Mouse (Mus musculus): ENCODE measurements around the gene Smtn. TPM values are rescaled to one million over a fixed set of nuclear protein-coding genes. Genes with fewer than 3 reads are reported as not detected.

Gene Smtn
- total RNA-seq (2015) (11.7 and 12.5 TPM in 2 replicates), total RNA-seq (2017) (7.1 and 8.9 TPM in 2 replicates)

DNA sequence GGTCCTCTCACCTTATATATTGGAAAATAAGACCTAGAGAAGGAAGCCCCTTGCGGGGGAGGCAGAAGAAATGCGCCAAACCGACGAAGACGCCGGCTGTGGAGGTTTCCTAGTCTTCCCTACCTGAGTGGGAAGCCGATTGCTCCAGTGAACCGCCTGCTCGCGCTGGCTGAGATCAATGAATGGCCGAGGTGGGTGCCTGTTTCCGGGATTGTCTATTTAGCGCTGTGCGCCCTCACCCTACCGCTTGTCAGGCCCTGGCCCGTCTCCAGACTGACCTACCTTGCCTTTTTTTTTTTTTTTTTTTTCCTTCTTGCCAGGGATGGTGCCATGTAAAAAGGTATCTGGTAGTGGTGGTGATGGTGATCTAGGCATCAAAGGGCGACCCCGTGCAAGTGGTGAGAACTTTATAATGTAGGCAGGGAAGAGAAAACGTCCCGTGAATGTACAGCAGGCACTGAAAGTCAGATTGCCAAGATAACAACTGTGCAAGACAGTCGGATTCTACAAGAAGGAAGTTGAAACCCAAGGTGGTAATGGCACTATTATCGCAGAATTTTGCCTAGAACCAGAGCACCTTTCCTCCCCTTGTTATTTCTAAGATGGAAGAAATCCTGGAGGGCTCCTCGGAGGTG, at the start of gene Smtn:
Gene Smtn (minus strand): TSS at position 162 of the 635 bp plus-strand sequence.
- no peak for ATAC-seq (replicated peaks; ENCODE audit: poor library complexity)

DNA sequence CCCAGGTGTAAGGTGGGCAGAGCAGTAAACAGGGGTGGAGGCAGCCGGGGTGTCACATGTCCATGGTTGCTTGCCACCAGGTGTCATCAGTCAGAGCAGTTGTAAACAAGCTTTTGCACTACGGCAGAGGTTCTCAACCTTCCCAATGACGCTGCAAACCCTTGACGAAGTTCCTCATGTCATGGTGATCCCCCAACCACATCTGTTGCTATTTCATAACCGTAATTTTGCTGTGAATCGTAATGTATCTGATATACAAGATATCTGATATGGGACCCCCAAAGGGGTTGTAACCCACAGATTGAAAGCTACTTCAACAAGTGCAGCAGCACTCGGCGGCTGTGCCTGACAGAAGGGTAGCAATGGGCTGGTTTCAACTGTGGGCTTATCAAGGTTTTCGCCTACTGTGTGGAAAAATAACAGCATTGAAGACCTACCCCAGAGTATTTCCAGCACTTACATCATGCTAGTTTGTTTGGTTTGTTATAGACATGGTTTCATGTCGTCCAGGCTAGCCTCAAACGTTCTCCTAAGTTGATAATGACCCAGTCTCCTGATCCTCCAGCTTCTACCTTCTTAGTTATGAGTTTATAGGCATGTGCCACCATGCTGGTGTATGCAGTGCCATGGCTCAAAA, 47.7 kb upstream of the Smtn start:
- ATAC-seq (replicated peaks; ENCODE audit: poor library complexity): no peak; the same call in 1 of the 2 replicates

DNA sequence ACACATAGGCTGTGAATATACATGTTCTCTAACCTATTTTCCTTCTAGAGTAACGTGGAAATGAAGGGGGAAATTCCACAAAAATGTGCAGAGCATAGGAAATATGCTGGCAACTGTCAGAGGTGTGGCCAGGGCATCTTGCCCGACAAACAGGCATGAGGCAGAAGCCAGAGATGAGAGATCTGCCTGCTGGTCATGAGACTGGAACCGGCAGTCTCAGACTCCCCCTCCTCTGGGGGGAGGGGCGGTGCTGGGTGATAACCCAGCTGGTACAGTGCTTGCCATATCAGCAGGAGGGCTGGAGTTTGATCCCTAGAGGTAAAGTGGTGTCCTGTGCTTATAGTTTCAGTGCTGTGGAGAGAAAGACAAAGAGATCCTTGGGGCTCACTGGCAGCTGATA, 46.9 kb upstream of the Smtn start:
- ATAC-seq (replicated peaks; ENCODE audit: poor library complexity): 0 out of 2 replicates have a peak, but pooled peaks have one; percentile 9

DNA sequence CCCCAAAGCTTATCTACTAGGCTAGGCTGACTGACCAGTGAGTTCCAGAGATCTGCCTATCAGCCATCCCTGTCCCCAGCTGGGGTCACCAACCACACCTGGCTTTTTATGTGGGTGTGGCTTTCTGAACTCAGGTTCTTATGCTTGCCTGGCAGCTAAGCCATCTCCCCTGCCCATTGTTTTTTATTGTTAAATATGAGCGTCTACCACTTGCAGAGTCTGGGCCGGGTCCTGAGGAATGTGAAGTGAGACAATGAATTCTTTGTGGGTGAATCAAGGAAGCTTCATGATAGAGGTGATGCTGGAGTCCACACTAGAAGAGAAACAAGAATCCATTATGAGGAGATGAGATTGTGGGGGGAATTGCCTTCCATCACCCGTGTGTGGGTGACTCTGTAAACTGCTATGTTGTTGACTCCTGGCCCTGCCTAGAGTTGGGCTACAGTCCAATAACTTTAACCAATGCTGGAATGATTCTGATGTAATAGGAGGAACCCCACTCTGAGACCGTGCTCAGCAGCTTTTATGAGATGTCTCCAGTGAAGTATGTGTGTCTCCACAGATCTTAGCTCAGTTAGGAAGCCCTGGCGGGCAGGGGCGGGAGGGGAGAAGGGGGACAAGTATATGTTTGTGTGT, 45.7 kb upstream of the Smtn start:
- no peak for ATAC-seq (replicated peaks; ENCODE audit: poor library complexity)

DNA sequence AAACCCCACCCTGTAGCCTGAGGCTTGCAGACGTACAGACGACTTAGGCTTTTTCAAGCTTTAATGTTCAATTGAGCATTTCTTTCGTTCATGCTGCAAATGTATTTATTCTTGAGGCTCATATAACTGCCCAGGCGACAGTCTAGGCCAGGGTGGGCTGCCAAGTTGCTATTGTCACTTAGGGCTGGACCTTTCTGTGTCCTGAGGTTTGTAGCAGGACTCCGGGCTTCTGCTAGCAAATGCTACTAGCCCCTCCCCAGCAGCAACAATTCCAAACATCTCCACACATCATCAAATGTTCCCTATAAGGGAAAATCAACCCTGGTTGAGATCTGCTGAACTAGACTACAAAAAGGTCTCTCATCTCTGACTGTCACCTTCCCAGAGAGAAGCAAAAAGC, 42.7 kb upstream of the Smtn start:
- no peak for ATAC-seq (replicated peaks; ENCODE audit: poor library complexity)

DNA sequence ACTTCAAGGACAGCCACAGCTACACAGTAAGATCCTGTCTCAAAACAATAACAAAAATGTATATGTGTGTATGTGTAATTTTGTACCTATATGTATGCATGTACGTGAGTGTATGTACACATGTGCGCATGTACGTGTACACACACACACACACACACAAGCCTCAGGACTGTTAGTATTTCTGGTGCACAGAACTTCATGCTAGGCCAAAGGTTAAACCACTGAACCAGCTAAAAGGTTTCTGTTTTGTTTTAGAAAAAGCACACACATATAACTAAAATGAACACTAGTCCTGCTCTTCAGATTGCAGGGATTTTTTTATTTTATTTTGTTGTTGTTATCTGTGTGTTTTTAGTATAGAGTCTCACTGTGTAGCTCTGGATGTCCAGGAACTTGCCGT, 41.5 kb upstream of the Smtn start:
- ATAC-seq (replicated peaks; ENCODE audit: poor library complexity): no peak

DNA sequence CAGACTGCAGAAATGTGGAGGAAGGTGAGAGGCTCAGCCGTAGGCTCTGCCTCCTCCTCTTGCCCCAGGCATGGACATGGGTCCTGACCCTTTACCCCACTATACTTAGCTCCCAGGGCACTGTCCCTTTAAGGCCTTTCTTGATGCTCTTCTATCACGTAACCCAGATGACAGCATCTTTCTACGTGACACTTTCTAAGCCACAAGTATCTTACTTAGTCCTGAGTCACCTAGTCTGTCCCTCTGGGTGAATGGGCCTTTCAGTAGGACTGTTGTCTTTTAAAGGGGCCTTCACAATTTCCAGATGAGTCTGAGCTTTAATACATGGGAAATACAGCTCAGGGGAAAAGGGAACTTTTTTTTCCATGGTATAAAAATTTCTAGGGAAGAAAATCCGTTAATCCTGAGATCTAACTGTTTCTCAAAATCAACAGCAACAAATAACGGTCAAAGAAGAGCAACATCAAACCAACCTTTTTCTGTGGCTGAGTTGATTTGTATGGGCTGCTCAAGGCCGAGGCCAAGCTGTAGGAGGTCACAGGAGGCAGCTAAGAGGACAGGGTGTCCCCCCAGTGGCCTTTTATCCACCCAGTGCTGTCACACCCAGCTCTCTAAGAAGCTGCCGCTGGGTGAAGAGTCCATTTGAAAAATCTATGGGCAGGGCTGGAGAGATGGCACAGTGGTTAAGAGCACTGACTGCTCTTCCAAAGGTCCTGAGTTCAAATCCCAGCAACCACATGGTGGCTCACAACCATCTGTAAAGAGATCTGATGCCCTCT, 40.1 kb upstream of the Smtn start:
- no peak for ATAC-seq (replicated peaks; ENCODE audit: poor library complexity)

DNA sequence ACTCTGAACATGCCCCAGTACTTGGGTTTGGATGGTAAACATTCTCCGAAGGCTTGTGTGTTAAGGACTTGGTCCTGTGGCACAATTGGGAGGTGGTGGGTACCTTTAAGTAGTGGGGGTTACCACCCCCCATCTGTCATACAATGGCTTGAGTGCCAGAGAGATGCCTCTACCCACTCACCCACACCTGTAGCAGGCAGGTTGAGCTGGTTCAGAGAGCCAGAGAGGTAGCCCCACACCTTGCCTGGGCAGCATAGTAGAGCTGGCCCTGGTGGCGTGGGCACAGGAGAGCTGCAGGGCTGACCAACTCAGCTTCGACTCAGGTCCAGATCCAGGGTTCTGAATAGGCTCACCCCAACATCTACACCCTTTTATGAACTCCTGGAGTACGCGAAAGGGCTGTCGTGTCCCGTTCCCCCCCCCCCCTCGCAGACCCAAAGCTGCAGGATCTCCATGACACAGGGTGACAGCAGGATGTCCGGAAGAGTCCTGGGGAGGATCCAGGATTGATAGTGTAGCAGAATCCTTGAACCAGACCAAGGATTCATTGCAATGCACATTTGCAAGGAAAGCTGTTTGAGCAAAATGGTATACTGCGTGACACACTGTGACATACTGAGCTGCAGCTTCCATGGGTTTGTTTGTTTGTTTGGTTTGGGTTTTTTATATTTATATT, 37.8 kb upstream of the Smtn start:
- no peak for ATAC-seq (replicated peaks; ENCODE audit: poor library complexity)

DNA sequence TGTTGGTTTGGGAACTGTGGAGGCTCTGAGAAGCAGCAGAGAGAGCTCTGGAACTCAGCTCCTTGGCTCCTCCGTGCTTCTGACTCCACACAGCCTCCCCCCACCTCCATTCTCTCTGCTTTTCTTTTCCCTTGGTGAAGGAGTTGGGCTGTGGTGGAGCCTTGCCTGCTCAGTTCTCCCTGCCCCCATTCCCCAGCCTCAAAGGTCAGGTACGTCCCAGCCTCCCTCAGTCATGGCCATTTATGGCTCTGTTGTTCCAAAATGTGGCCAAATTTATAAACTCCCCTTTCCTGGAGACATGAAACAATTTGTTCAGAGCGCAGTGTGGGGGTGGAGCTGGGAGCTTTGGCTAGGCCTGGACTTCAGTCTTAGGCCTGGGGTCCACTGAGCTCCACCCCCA, 34.8 kb upstream of the Smtn start:
- no peak for ATAC-seq (replicated peaks; ENCODE audit: poor library complexity)

DNA sequence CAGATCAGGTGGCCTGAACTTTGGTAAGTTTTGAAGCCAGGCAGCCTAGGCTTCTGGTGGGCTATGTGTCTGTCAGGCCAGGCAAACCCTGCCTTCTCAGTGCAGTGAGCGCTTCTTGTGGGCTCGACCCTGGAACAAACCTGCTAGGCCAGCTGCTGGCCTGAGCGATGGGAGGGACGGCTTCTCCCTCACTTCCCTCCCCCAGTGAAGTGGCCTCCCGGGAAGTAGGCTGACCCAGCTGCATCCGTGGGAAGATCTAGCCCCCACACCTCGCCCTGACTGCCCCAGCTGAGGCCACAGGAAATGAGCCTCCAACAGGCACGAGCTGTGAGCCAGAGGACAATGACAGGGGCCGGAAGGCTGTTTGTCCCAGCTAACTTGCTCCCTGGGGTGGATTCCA, 32.7 kb upstream of the Smtn start:
- ATAC-seq (replicated peaks; ENCODE audit: poor library complexity): peak; percentile 94

DNA sequence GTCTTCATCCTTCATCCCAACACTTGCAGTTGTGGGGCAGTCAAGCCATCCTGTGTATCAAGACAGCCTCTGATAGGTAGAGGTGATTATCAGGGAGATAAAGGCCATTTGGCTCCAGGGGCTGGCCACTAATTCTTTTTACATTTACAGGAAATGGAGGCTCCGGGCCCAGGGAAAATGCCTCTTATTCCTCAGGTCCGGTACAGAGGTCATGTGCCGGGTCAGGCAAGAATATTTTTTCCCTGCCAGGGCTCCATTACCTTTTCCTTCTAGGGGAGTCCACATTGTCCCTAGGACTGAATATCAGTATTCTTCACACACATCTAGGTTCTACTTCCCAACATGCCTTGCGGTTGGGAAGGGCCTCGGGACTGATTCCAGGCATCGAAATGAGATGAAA, 31.8 kb upstream of the Smtn start:
- ATAC-seq (replicated peaks; ENCODE audit: poor library complexity): no peak

DNA sequence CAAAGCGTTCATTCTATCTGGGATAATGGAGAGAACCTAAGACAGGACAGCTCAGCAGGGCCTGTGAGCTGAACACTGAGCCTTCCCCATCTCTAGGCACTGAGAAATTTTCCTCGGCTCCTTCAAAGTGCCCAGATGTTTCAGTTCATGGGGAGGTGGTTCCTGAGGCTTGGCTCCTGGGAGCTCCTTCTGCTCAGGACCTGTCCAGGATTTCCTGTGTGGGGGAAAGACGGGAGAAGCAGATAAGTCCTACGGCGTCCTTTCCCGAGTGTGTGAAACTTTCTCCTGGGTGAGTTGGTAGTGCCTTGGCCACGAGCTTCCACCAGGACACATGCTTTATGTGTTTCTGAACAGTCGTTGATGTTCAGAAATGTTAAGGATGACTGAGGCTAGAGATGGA, 29.9 kb upstream of the Smtn start:
- no peak for ATAC-seq (replicated peaks; ENCODE audit: poor library complexity)

DNA sequence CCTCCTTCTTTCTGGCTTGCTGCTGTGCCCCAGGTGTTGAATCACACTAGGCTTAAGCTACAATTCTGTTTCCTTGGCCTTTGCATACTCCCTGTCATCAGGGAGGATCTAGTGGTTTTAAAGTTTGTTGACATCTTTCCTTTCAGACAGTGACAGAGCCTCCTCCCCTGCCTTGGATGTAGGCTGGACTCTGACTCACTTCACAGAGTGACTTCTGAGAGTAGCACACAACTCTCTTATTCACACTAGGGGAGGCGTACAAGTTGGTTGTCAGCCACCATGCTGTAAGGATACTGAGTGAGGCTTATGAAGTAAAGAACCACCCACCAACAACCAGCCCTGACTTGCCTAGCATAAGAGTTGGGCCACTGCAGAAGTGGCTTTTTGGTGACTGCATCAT, 27.5 kb upstream of the Smtn start:
- ATAC-seq (replicated peaks; ENCODE audit: poor library complexity): no peak

DNA sequence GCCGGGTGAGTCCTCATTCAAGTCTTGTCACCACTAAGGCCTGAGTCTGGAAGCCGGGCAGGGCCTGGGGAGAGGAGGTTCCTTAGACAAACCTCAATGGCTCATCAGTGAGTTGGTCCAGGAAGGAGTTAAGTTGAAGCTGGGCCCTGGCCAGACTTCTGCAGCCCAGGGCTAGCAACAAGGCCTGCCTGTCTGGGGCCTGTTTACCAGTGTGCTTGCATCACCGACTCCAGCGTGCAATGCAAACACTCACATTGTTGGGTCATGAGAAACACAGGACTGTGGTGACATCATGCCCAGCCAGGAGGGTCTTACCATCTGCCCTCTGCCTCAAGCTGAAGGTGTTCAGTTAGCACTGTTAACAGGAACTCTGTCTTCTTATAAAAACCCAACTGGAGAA, 25.6 kb upstream of the Smtn start:
- no peak for ATAC-seq (replicated peaks; ENCODE audit: poor library complexity)

DNA sequence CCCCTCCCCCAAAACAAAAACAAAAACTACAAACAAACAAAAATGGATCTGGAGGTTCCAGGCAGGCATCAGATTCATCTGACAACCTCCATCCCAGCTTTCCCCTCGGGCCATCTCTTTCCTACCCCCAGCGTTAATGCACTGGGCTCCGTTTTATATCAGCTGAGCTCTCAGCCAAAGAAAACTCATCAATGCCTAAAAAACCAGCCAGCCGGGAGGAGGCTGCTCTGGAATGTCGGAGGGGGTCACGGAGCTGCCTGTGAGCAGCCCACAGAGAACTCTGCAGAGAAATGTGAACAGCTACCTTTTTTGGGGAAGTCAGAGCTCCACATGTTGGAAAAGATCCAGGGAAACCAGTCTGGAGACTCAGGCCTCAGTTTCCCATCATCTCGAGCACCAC, 24.0 kb upstream of the Smtn start:
- ATAC-seq (replicated peaks; ENCODE audit: poor library complexity): no peak

DNA sequence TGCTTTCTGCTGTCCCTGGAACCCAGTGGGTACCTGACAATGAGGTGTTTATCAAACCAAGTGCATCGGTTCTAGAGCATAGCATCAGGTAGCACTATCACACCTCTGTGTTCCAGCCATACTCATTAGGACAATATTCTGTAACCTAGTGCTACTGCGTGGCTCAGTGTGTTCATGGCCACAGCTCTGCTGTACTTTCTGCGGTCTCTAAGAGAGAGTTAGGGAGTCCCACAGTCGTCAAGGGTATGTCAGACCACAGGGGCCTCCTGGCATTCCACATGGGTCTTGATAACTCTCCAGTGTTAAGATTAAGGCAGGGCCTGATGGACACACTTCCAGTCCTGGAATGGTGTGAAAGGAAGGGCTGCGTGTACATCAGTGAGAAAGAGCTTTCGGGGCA, 23.4 kb upstream of the Smtn start:
- ATAC-seq (replicated peaks; ENCODE audit: poor library complexity): no peak

DNA sequence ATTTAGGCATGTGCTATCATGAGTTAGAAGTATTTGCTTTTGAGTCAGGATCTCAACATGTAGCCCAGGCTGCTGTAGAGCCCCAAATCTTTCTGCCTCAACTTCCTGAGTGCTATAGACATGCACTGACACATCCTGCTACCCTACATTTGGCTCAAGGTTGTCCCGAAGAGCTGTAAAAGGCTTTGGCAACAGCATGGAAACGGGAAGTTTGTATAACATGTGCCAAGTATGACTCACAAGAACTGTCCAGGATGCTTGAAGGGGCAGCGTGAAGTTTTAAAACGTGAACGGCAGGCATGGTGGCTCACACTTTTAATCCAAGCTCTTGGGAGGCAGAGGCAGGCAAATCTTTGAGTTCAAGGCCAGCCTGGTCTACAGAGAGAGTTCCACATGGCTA, 19.8 kb upstream of the Smtn start:
- no peak for ATAC-seq (replicated peaks; ENCODE audit: poor library complexity)

DNA sequence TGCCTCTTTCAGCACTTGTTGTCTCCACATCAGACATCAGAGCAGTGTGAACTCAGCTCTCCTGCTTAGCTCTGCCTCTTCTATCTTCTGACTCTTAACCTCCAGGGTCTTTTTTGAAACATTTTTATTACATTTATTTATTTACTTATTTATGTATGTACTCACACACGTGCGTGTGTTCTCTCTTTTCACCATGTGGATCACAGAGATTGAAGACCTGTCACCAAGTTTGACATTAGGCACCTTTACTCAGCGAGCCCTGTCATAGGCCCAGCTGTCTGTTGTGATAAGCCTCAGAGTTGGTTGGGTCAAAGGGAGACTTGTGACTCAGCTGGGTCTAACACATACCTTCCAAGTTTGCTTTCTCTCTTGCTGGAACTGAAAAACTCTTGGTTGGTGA, 17.4 kb upstream of the Smtn start:
- no peak for ATAC-seq (replicated peaks; ENCODE audit: poor library complexity)

DNA sequence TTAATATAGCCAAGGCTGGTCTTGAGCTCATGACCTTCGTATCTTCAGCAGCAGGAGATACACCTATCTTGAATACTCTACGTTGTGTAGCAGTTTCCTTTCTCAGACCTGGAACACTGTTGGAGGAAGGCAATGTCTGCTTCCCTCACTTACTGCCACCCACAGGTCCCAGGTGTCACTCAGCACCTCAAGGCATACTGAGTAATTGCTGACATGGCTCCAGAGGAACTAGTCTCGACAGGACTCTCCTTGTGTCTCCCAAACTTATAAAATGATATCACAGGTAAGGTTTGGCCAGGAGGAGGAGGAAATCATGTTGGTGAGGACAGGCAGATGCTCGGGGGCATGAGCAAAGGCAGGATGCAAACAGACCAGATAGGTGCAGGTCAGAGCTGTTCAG, 14.6 kb upstream of the Smtn start:
- no peak for ATAC-seq (replicated peaks; ENCODE audit: poor library complexity)

DNA sequence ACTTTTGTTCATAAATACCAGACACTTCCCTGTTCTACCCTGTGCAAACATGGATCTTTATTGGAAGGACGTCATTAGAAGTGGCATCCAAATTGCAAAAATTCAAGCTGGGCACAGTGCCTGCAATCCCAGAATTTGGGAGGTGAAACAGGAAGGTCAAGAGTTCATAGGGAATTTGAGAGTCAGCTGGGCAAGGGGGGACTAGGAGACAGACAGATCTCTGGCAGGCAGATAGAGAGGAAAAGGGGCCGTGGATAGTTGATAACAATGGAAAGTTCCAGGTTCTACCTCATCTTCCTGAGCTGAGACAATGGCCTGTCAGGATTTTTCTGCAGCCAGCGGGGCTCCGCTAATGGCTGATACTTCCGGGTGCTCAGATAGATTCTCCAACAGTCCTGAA, 9.4 kb upstream of the Smtn start:
- ATAC-seq (replicated peaks; ENCODE audit: poor library complexity): no peak

Measured in megakaryocyte progenitor cell, adult 5-6 weeks (primary cell).